Mouse (Mus musculus) neural tube, embryonic 11.5 days (tissue): ENCODE data around the gene Arfip1. TPM values are rescaled to one million over a fixed set of nuclear protein-coding genes. Genes with fewer than 3 reads are reported as not detected.

Experiments
- ATAC-seq: fragments of 200-750 bp; cut with Nextera tagmentation; 2 replicates; pipeline ENCODE4 v1.8.0; 2017; ENCODE audit warnings: moderate number of reproducible peaks, mild to moderate bottlenecking, moderate TSS enrichment, moderate library complexity; ENCODE audit not compliant: insufficient read depth, low FRiP score, low TSS enrichment
- DNase-seq: peaks from one replicate; pipeline ENCODE4 v3.0.0-alpha.2; 2015; ENCODE audit warnings: low spot score
- H3K27ac ChIP-seq: fragments of 300-500 bp; sonication (generic); 2 replicates; pipeline ENCODE4 v1.5.1; 2014; ENCODE audit warnings: low read depth, mild to moderate bottlenecking, low read length
- H3K27me3 ChIP-seq: fragments of 300-500 bp; sonication (generic); 2 replicates; pipeline ENCODE4 v1.6.1; 2014; ENCODE audit warnings: mild to moderate bottlenecking, low read length, mixed read lengths; ENCODE audit not compliant: control insufficient read depth, insufficient read depth
- H3K36me3 ChIP-seq: fragments of 300-500 bp; sonication (generic); 2 replicates; pipeline ENCODE4 v1.6.1; 2014; ENCODE audit warnings: mild to moderate bottlenecking, low read length, moderate library complexity, mixed read lengths; ENCODE audit not compliant: control insufficient read depth, insufficient read depth
- H3K4me1 ChIP-seq: fragments of 300-500 bp; sonication (generic); 2 replicates; pipeline ENCODE4 v1.6.1; 2014; ENCODE audit warnings: low read length, mixed read lengths; ENCODE audit not compliant: control insufficient read depth, insufficient read depth
- H3K4me2 ChIP-seq: fragments of 300-500 bp; sonication (generic); 2 replicates; pipeline ENCODE4 v1.6.1; 2014; ENCODE audit warnings: low read depth, mild to moderate bottlenecking, moderate library complexity
- H3K4me3 ChIP-seq: fragments of 300-500 bp; sonication (generic); 2 replicates; pipeline ENCODE4 v1.5.1; 2014; ENCODE audit warnings: low read depth, low read length
- H3K9ac ChIP-seq: fragments of 300-500 bp; sonication (generic); 2 replicates; pipeline ENCODE4 v1.6.1; 2014; ENCODE audit warnings: mild to moderate bottlenecking, low read length
- H3K9me3 ChIP-seq: fragments of 300-500 bp; sonication (generic); 2 replicates; pipeline ENCODE4 v1.6.1; 2016; ENCODE audit warnings: low read length; ENCODE audit not compliant: control insufficient read depth
- WGBS: fragments of 180-500 bp; shearing (Covaris S2); extraction: QIAGEN DNeasy Blood & Tissue Kit; methylation state at CpG from one replicate; pipeline ENCODE4 v1.1.7; 2014; 5-methylcytosine and 5-hydroxymethylcytosine counted together
- polyA plus RNA-seq: library from polyadenylated mRNA; unstranded; fragments of >200 nt; fragmentation: Nextera tagmentation; extraction: Ambion mirVana; gene quantifications from 2 replicates; pipeline ENCODE4 v1.2.1, GENCODE M21; 2014

The Arfip1 gene
- polyA plus RNA-seq, 1 experiment from 2014 or later = 41.4 TPM

- no peaks in the 10 kb centered on the region for H3K36me3 ChIP-seq
- DNase-seq = no peak
- no peaks in the 10 kb centered on the region for H3K27me3 ChIP-seq
- H3K4me1 ChIP-seq = peaks cover 6% of the 10 kb centered on the region
- no peak within 1 kb of the TSS for H3K4me3 ChIP-seq
- 93% methylated on average over 2 of the region's 2 CpGs for WGBS
- H3K27ac ChIP-seq = no peak within 1 kb of the TSS
- H3K9me3 ChIP-seq = no peaks in the 10 kb centered on the region
- ATAC-seq = no peak
- no peak within 1 kb of the TSS for H3K9ac ChIP-seq
- H3K4me2 ChIP-seq = no peak within 1 kb of the TSS
Observed at GRCm38 (mm10) chr3:84593274-84593673, 10.8 kb upstream of the Arfip1 start, which contains the start of gene Tigd4. Gene Tigd4, plus strand, starts transcription at chr3:84593574.

- H3K4me1 ChIP-seq = 0 out of 2 replicates have a peak, but pooled peaks cover 2% of the 10 kb centered on the region
- H3K27me3 ChIP-seq = no peaks in the 10 kb centered on the region
- no peak overlapping the region for H3K9ac ChIP-seq
- no peak overlapping the region for H3K4me3 ChIP-seq
- no peak overlapping the region for H3K27ac ChIP-seq
- H3K4me2 ChIP-seq = no peak overlapping the region
- ATAC-seq = no peak
- WGBS = 54% methylated on average over 5 of the region's 5 CpGs
- no peaks in the 10 kb centered on the region for H3K36me3 ChIP-seq
- H3K9me3 ChIP-seq = no peaks in the 10 kb centered on the region
- DNase-seq = no peak
Observed at GRCm38 (mm10) chr3:84586736-84587135, 4.3 kb upstream of the Arfip1 start.

GRCm38 (mm10) chr3:84582913-84583276 lies 470 bp upstream of the Arfip1 start:
- Histone ChIP-seq H3K9ac (peak overlapping the region; percentile 70), H3K36me3 (no peaks in the 10 kb centered on the region), H3K27me3 (no peaks in the 10 kb centered on the region), H3K4me3 (peak overlapping the region; percentile 73), H3K4me2 (peak overlapping the region; percentile 55), H3K4me1 (peaks cover 7% of the 10 kb centered on the region; the same call in 1 of the 2 replicates), H3K27ac (peak overlapping the region; percentile 70), H3K9me3 (no peaks in the 10 kb centered on the region)
- DNase-seq = no peak
- under 1% methylated on average over 27 of the region's 27 CpGs for WGBS
- no peak for ATAC-seq

GRCm38 (mm10) chr3:84581696-84582022 lies 766 bp downstream of the Arfip1 start:
- no peaks in the 10 kb centered on the region for H3K9me3 ChIP-seq
- WGBS = 0% methylated on average over 4 of the region's 4 CpGs
- peak overlapping the region; percentile 82 for H3K4me2 ChIP-seq
- H3K4me1 ChIP-seq = peaks cover 7% of the 10 kb centered on the region; the same call in 1 of the 2 replicates
- DNase-seq (no peak), ATAC-seq (no peak)
- no peaks in the 10 kb centered on the region for H3K36me3 ChIP-seq
- peak overlapping the region; percentile 70 for H3K9ac ChIP-seq
- no peaks in the 10 kb centered on the region for H3K27me3 ChIP-seq
- H3K27ac ChIP-seq = peak overlapping the region; percentile 76
- H3K4me3 ChIP-seq = peak overlapping the region; percentile 73

- DNase-seq (no peak), ATAC-seq (no peak)
- no peak overlapping the region for H3K4me3 ChIP-seq
- no peak overlapping the region for H3K27ac ChIP-seq
- H3K27me3 ChIP-seq = no peaks in the 10 kb centered on the region
- peaks cover 7% of the 10 kb centered on the region; the same call in 1 of the 2 replicates for H3K4me1 ChIP-seq
- H3K4me2 ChIP-seq = peak overlapping the region; percentile 13
- 69% methylated on average over 4 of the region's 4 CpGs for WGBS
- H3K9ac ChIP-seq = no peak overlapping the region
- H3K36me3 ChIP-seq = no peaks in the 10 kb centered on the region
- H3K9me3 ChIP-seq = no peaks in the 10 kb centered on the region
Observed at GRCm38 (mm10) chr3:84580716-84581115, 1.7 kb downstream of the Arfip1 start.

GRCm38 (mm10) chr3:84570501-84570900 lies 11.9 kb downstream of the Arfip1 start:
- WGBS = 89% methylated on average over 3 of the region's 3 CpGs
- Histone ChIP-seq H3K27ac (no peak overlapping the region), H3K36me3 (no peaks in the 10 kb centered on the region), H3K4me2 (no peak overlapping the region), H3K4me3 (no peak overlapping the region), H3K27me3 (no peaks in the 10 kb centered on the region), H3K9ac (no peak overlapping the region), H3K9me3 (no peaks in the 10 kb centered on the region), H3K4me1 (no peaks in the 10 kb centered on the region)
- no peak for DNase-seq
- ATAC-seq = no peak

GRCm38 (mm10) chr3:84569587-84569986 lies 12.8 kb downstream of the Arfip1 start:
- DNase-seq (no peak), ATAC-seq (no peak)
- Histone ChIP-seq H3K9me3 (no peaks in the 10 kb centered on the region), H3K9ac (no peak overlapping the region), H3K36me3 (no peaks in the 10 kb centered on the region), H3K4me3 (no peak overlapping the region), H3K27me3 (no peaks in the 10 kb centered on the region), H3K4me2 (no peak overlapping the region), H3K27ac (no peak overlapping the region), H3K4me1 (no peaks in the 10 kb centered on the region)
- 74% methylated on average over 6 of the region's 6 CpGs for WGBS

- Histone ChIP-seq H3K27ac (no peak overlapping the region), H3K4me3 (no peak overlapping the region), H3K36me3 (no peaks in the 10 kb centered on the region), H3K27me3 (no peaks in the 10 kb centered on the region), H3K4me2 (no peak overlapping the region), H3K9ac (no peak overlapping the region), H3K9me3 (no peaks in the 10 kb centered on the region), H3K4me1 (no peaks in the 10 kb centered on the region)
- no peak for DNase-seq
- no peak for ATAC-seq
- WGBS = 96% methylated on average over 6 of the region's 6 CpGs
Observed at GRCm38 (mm10) chr3:84568540-84568939, 13.9 kb downstream of the Arfip1 start.

GRCm38 (mm10) chr3:84563415-84563814 lies 19.0 kb downstream of the Arfip1 start:
- Histone ChIP-seq H3K27me3 (no peaks in the 10 kb centered on the region), H3K4me2 (no peak overlapping the region), H3K9ac (no peak overlapping the region), H3K9me3 (no peaks in the 10 kb centered on the region), H3K4me1 (no peaks in the 10 kb centered on the region), H3K27ac (no peak overlapping the region), H3K36me3 (no peaks in the 10 kb centered on the region), H3K4me3 (no peak overlapping the region)
- DNase-seq (no peak), ATAC-seq (no peak)
- 94% methylated on average over 4 of the region's 4 CpGs for WGBS
